Mouse (Mus musculus) limb, embryonic 11.5 days (tissue): Measurements from ENCODE around the gene Gucy2d. TPM values are rescaled to one million over a fixed set of nuclear protein-coding genes. Genes with fewer than 3 reads are reported as not detected.
A peak's percentile ranks its signal among the peaks of the same experiment; 100 is the strongest.

ENCODE experiments used
- ATAC-seq: fragments of 200-750 bp; cut with Nextera tagmentation; 2 replicates; pipeline ENCODE4 v1.8.0; 2017; ENCODE audit warnings: low read depth; ENCODE audit not compliant: insufficient number of reproducible peaks, low FRiP score, low TSS enrichment
- DNase-seq: peaks from one replicate; pipeline ENCODE4 v3.0.0-alpha.2; 2015; ENCODE audit warnings: low spot score
- H3K27ac ChIP-seq: fragments of 300-500 bp; sonication (generic); replicated peaks from 2 replicates; pipeline ENCODE4 v1.5.1; 2014; ENCODE audit warnings: low read depth, mild to moderate bottlenecking, low read length
- H3K27me3 ChIP-seq: fragments of 300-500 bp; sonication (generic); 2 replicates; pipeline ENCODE4 v1.6.1; 2014; ENCODE audit warnings: mild to moderate bottlenecking, low read length, mixed read lengths; ENCODE audit not compliant: control insufficient read depth, insufficient read depth
- H3K36me3 ChIP-seq: fragments of 300-500 bp; sonication (generic); 2 replicates; pipeline ENCODE4 v1.6.1; 2014; ENCODE audit warnings: mild to moderate bottlenecking, low read length, moderate library complexity, mixed read lengths; ENCODE audit not compliant: control insufficient read depth, insufficient read depth
- H3K4me1 ChIP-seq: fragments of 300-500 bp; sonication (generic); 2 replicates; pipeline ENCODE4 v1.6.1; 2014; ENCODE audit warnings: low read length, mixed read lengths; ENCODE audit not compliant: control insufficient read depth, insufficient read depth
- H3K4me2 ChIP-seq: fragments of 300-500 bp; sonication (generic); 2 replicates; pipeline ENCODE4 v1.6.1; 2014; ENCODE audit warnings: low read depth, mild to moderate bottlenecking, moderate library complexity; ENCODE audit not compliant: severe bottlenecking
- H3K4me3 ChIP-seq: fragments of 300-500 bp; sonication (generic); 2 replicates; pipeline ENCODE4 v1.5.1; 2014; ENCODE audit warnings: low read depth, low read length
- H3K9ac ChIP-seq: fragments of 300-500 bp; sonication (generic); 2 replicates; pipeline ENCODE4 v1.6.1; 2014; ENCODE audit warnings: mild to moderate bottlenecking, low read length
- H3K9me3 ChIP-seq: fragments of 300-500 bp; sonication (generic); 2 replicates; pipeline ENCODE4 v1.6.1; 2016; ENCODE audit warnings: low read length; ENCODE audit not compliant: control insufficient read depth
- WGBS: fragments of 180-500 bp; shearing (Covaris S2); extraction: QIAGEN DNeasy Blood & Tissue Kit; methylation state at CpG from one replicate; pipeline ENCODE4 v1.1.7; 2014; 5-methylcytosine and 5-hydroxymethylcytosine counted together
- polyA plus RNA-seq: library from polyadenylated mRNA; unstranded; fragments of >200 nt; fragmentation: Nextera tagmentation; extraction: Ambion mirVana; gene quantifications from 2 replicates; pipeline ENCODE4 v1.2.1, GENCODE M21; 2014

Gucy2d gene
- polyA plus RNA-seq, 1 experiment from 2014 or later = not detected

GRCm38 (mm10) chr7:98481861-98482260 is 41.6 kb downstream of the Gucy2d start:
- no peak overlapping the region for H3K9ac ChIP-seq
- DNase-seq = no peak
- H3K9me3 ChIP-seq = no peaks in the 10 kb centered on the region
- no peak overlapping the region for H3K4me3 ChIP-seq
- H3K27ac ChIP-seq = no peak overlapping the region
- H3K4me1 ChIP-seq = peaks cover 5% of the 10 kb centered on the region; the same call in 1 of the 2 replicates
- H3K36me3 ChIP-seq = no peaks in the 10 kb centered on the region
- 84% methylated on average over 8 of the region's 8 CpGs for WGBS
- no peak for ATAC-seq
- no peaks in the 10 kb centered on the region for H3K27me3 ChIP-seq
- H3K4me2 ChIP-seq = no peak overlapping the region

GRCm38 (mm10) chr7:98482551-98483267 is 42.5 kb downstream of the Gucy2d start:
- Histone ChIP-seq H3K9me3 (no peaks in the 10 kb centered on the region), H3K4me3 (no peak overlapping the region), H3K9ac (0 out of 2 replicates have a peak overlapping the region, but pooled peaks have one; percentile 24), H3K4me2 (no peak overlapping the region), H3K27ac (no peak overlapping the region), H3K4me1 (peaks cover 5% of the 10 kb centered on the region; the same call in 1 of the 2 replicates), H3K36me3 (no peaks in the 10 kb centered on the region), H3K27me3 (no peaks in the 10 kb centered on the region)
- DNase-seq = no peak
- ATAC-seq = no peak
- 58% methylated on average over 12 of the region's 12 CpGs for WGBS

- no peak overlapping the region for H3K4me3 ChIP-seq
- ATAC-seq (no peak), DNase-seq (no peak)
- 33% methylated on average over 8 of the region's 8 CpGs for WGBS
- no peaks in the 10 kb centered on the region for H3K9me3 ChIP-seq
- H3K4me2 ChIP-seq = no peak overlapping the region
- no peak overlapping the region for H3K27ac ChIP-seq
- H3K9ac ChIP-seq = 0 out of 2 replicates have a peak overlapping the region, but pooled peaks have one; percentile 24
- no peaks in the 10 kb centered on the region for H3K27me3 ChIP-seq
- H3K4me1 ChIP-seq = peaks cover 5% of the 10 kb centered on the region; the same call in 1 of the 2 replicates
- H3K36me3 ChIP-seq = no peaks in the 10 kb centered on the region
Observed at GRCm38 (mm10) chr7:98483268-98483607, 43.0 kb downstream of the Gucy2d start.

GRCm38 (mm10) chr7:98484878-98485277 is 44.7 kb downstream of the Gucy2d start:
- H3K27me3 ChIP-seq = 0 out of 2 replicates have a peak, but pooled peaks cover 2% of the 10 kb centered on the region
- 90% methylated on average over 3 of the region's 3 CpGs for WGBS

GRCm38 (mm10) chr7:98485508-98485907 is 45.3 kb downstream of the Gucy2d start:
- no peak overlapping the region for H3K4me3 ChIP-seq
- peaks cover 14% of the 10 kb centered on the region; the same call in 1 of the 2 replicates for H3K4me1 ChIP-seq
- H3K9ac ChIP-seq = no peak overlapping the region
- no peaks in the 10 kb centered on the region for H3K36me3 ChIP-seq
- 0 out of 2 replicates have a peak, but pooled peaks cover 2% of the 10 kb centered on the region for H3K27me3 ChIP-seq
- DNase-seq (no peak), ATAC-seq (no peak)
- H3K9me3 ChIP-seq = no peaks in the 10 kb centered on the region
- H3K4me2 ChIP-seq = no peak overlapping the region
- H3K27ac ChIP-seq = no peak overlapping the region
- WGBS = 84% methylated on average over 4 of the region's 4 CpGs

More at GRCm38 (mm10) chr7:98484878-98485277, 44.7 kb downstream of the Gucy2d start:
- peaks cover 11% of the 10 kb centered on the region; the same call in 1 of the 2 replicates for H3K4me1 ChIP-seq
- no peaks in the 10 kb centered on the region for H3K9me3 ChIP-seq
- no peaks in the 10 kb centered on the region for H3K36me3 ChIP-seq
- ATAC-seq (no peak), DNase-seq (no peak)
- no peak overlapping the region for H3K4me2 ChIP-seq
- no peak overlapping the region for H3K4me3 ChIP-seq
- H3K9ac ChIP-seq = no peak overlapping the region
- no peak overlapping the region for H3K27ac ChIP-seq

GRCm38 (mm10) chr7:98486471-98486917 is 46.3 kb downstream of the Gucy2d start:
- Histone ChIP-seq H3K36me3 (no peaks in the 10 kb centered on the region), H3K9ac (no peak overlapping the region), H3K27ac (no peak overlapping the region), H3K4me3 (no peak overlapping the region), H3K9me3 (no peaks in the 10 kb centered on the region), H3K4me1 (peaks cover 14% of the 10 kb centered on the region; the same call in 1 of the 2 replicates), H3K4me2 (no peak overlapping the region), H3K27me3 (0 out of 2 replicates have a peak, but pooled peaks cover 2% of the 10 kb centered on the region)
- 79% methylated on average over 7 of the region's 7 CpGs for WGBS
- no peak for ATAC-seq
- DNase-seq = no peak

- WGBS = 87% methylated on average over 11 of the region's 11 CpGs
- peaks cover 14% of the 10 kb centered on the region; the same call in 1 of the 2 replicates for H3K4me1 ChIP-seq
- no peak overlapping the region for H3K27ac ChIP-seq
- no peak overlapping the region for H3K9ac ChIP-seq
- H3K4me3 ChIP-seq = no peak overlapping the region
- no peak for ATAC-seq
- no peak overlapping the region for H3K4me2 ChIP-seq
- no peaks in the 10 kb centered on the region for H3K9me3 ChIP-seq
- 0 out of 2 replicates have a peak, but pooled peaks cover 2% of the 10 kb centered on the region for H3K27me3 ChIP-seq
- no peak for DNase-seq
- no peaks in the 10 kb centered on the region for H3K36me3 ChIP-seq
Observed at GRCm38 (mm10) chr7:98487202-98487980, 47.2 kb downstream of the Gucy2d start.

GRCm38 (mm10) chr7:98488398-98489130 is 48.3 kb downstream of the Gucy2d start:
- no peak overlapping the region for H3K4me3 ChIP-seq
- ATAC-seq (no peak), DNase-seq (no peak)
- no peaks in the 10 kb centered on the region for H3K36me3 ChIP-seq
- 0 out of 2 replicates have a peak, but pooled peaks cover 2% of the 10 kb centered on the region for H3K27me3 ChIP-seq
- no peak overlapping the region for H3K4me2 ChIP-seq
- H3K9me3 ChIP-seq = no peaks in the 10 kb centered on the region
- H3K27ac ChIP-seq = no peak overlapping the region
- H3K4me1 ChIP-seq = peaks cover 9% of the 10 kb centered on the region; the same call in 1 of the 2 replicates
- no peak overlapping the region for H3K9ac ChIP-seq
- WGBS = 89% methylated on average over 13 of the region's 13 CpGs
